Mouse (Mus musculus): ENCODE results near the gene Adck2. TPM values are rescaled to one million over a fixed set of nuclear protein-coding genes. Genes with fewer than 3 reads are reported as not detected.

Adck2 gene
- polyA plus RNA-seq (2015; fragmentation: Illumina TruSeq; extraction: RNeasy Lipid Tissue Mini Kit (QIAGEN cat#74804); ENCODE audit: low read depth, low replicate concordance): 25.3 TPM

GRCm38 (mm10) chr6:39573791-39574554, at the start of gene Adck2:
Gene Adck2 (plus strand): TSS chr6:39573873.

DNA sequence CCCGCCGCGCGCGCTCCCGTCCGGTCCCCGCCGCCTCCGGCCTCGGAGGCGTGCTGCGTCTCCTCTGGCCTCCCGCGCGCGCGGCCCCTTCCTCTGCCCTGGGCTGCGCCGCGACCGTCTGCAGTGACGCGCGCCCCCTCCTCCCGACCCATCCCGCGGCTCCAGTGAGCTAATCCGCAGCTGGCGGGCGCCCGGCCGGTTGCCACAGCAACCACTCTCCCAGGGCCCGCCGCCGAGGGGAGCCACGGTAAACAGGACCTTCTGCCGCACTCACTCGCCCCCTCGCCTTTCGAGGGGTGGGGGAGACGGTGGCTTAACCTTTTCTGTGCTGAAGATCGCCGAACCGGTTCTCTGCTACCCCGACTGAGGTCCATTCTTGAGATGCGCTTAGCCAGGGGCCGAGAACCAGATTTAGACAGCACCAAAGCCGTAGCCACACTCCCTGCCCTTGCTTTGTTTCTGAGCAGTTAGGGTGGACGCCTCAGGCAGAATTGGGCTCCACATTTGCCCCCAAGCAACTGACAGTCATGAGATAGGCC, 15.9 kb upstream of the Adck2 start, which contains the start of gene Dennd2a:
Dennd2a (minus strand) TSS at position 145 of the 539 bp plus-strand sequence.

DNA sequence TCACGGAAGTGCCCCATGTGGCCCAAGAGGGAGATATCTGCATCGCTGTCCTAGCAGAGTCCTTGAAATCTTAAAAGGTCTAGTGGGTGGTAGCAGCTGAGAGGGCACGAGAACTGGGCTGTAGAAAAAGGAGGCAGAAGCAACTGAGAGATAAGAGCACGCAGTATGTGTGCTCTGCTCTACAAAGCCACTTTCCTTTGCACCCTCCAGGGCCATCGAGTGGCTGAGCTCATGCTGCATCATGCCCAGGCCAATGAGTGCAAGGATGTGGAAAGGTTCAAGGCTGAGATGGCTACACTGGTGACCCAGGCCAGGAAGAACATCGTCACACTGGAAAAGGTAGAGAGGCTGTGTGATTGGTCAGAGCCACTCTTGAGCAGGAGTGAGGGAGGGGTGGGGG, 11.8 kb downstream of the Adck2 start, which contains the start of gene Gm42420:
Gm42420 (plus strand) TSS at position 237 of the 400 bp plus-strand sequence.

GRCm38 (mm10) chr6:39592401-39593214, 18.9 kb downstream of the Adck2 start, which contains the start of gene Ndufb2:
Gene Ndufb2 (plus strand): TSS chr6:39592574.

Other genes with a start within 250 kb of the Adck2 start
- 42.1 TPM for gene Slc37a3, start 196.2 kb upstream of the Adck2 start, polyA plus RNA-seq (2015; fragmentation: Illumina TruSeq; extraction: RNeasy Lipid Tissue Mini Kit (QIAGEN cat#74804); ENCODE audit: low read depth, low replicate concordance)
- not detected for gene Rab19, start 192.7 kb upstream of the Adck2 start, polyA plus RNA-seq (2015; fragmentation: Illumina TruSeq; extraction: RNeasy Lipid Tissue Mini Kit (QIAGEN cat#74804); ENCODE audit: low read depth, low replicate concordance)
- gene Mkrn1, start 153.4 kb upstream of the Adck2 start, polyA plus RNA-seq (2015; fragmentation: Illumina TruSeq; extraction: RNeasy Lipid Tissue Mini Kit (QIAGEN cat#74804); ENCODE audit: low read depth, low replicate concordance): 106 TPM
- gene Dennd2a, start 16.0 kb upstream of the Adck2 start, polyA plus RNA-seq (2015; fragmentation: Illumina TruSeq; extraction: RNeasy Lipid Tissue Mini Kit (QIAGEN cat#74804); ENCODE audit: low read depth, low replicate concordance): 11.3 TPM
- not detected for gene Gm42420, start 11.9 kb downstream of the Adck2 start, polyA plus RNA-seq (2015; fragmentation: Illumina TruSeq; extraction: RNeasy Lipid Tissue Mini Kit (QIAGEN cat#74804); ENCODE audit: low read depth, low replicate concordance)
- gene Ndufb2, start 18.7 kb downstream of the Adck2 start, polyA plus RNA-seq (2015; fragmentation: Illumina TruSeq; extraction: RNeasy Lipid Tissue Mini Kit (QIAGEN cat#74804); ENCODE audit: low read depth, low replicate concordance): 410 TPM
- 38.9 TPM for gene Braf, start 151.6 kb downstream of the Adck2 start, polyA plus RNA-seq (2015; fragmentation: Illumina TruSeq; extraction: RNeasy Lipid Tissue Mini Kit (QIAGEN cat#74804); ENCODE audit: low read depth, low replicate concordance)
- gene Mrps33, start 237.1 kb downstream of the Adck2 start, polyA plus RNA-seq (2015; fragmentation: Illumina TruSeq; extraction: RNeasy Lipid Tissue Mini Kit (QIAGEN cat#74804); ENCODE audit: low read depth, low replicate concordance): 201 TPM